Mouse (Mus musculus) layer of hippocampus, adult 2 months (tissue): ENCODE data around the gene Vmn1r36. TPM values are rescaled to one million over a fixed set of nuclear protein-coding genes. Genes with fewer than 3 reads are reported as not detected.
"Not testable (repeated sequence)": the region's sequence is repeated elsewhere in the genome, so short reads cannot be mapped to it uniquely, and the experiment has no call there.

Experiments
- DNase-seq, 2 experiments: peaks; one replicate each; pipeline ENCODE4 v3.0.0; 2022; ENCODE audit warnings: low spot score in 2 of 2
- H3K27ac ChIP-seq: fragments of 200-600 bp; 2 replicates; pipeline ENCODE4 v1.8.1; 2022
- H3K4me3 ChIP-seq: fragments of 200-600 bp; 2 replicates; pipeline ENCODE4 v1.8.1; 2022; ENCODE audit warnings: mild to moderate bottlenecking
- CTCF ChIP-seq: fragments of 200-600 bp; conservative IDR thresholded peaks from 2 replicates; pipeline ENCODE4 v1.8.1; 2022; ENCODE audit warnings: antibody characterized with exemption, mild to moderate bottlenecking, moderate library complexity
- long read RNA-seq, 2 experiments: library from polyadenylated mRNA; stranded (forward); transcript quantifications; one replicate each; pipeline ENCODE4 v2.0.0; 2021; ENCODE audit warnings: borderline mapping rate in 2 of 2
- total RNA-seq, 2 experiments: library from RNA; stranded (reverse); gene quantifications; 2 replicates each; pipeline ENCODE4 v1.2.3; 2021

Gene Vmn1r36
- not detected for total RNA-seq
- long read RNA-seq, experiment 1, result 0 reads
- long read RNA-seq, experiment 2, result 0 reads

DNA sequence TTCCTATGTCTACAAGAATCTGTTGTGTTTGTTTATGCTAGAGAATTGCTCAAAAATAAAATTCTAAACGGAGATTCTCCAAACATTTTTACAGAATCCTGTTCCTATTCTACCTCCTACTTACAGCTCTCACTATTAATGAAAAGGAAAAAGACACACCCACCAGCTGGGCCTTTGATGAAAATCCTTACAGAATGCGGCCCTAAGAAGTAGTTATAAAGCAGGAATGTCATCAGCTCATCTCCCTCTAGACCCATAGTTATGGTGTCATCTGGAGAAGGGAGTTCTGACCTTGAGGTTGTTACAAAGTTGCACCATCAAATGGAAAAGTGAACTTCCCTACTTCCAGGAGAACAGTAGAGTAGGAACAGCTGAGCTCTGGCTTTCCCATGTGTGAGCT lies at the start of gene Vmn1r36:
Vmn1r36 (minus strand) TSS at position 101 of the 400 bp plus-strand sequence.
- H3K4me3 ChIP-seq, DNase-seq, H3K27ac ChIP-seq: not testable (repeated sequence)

DNA sequence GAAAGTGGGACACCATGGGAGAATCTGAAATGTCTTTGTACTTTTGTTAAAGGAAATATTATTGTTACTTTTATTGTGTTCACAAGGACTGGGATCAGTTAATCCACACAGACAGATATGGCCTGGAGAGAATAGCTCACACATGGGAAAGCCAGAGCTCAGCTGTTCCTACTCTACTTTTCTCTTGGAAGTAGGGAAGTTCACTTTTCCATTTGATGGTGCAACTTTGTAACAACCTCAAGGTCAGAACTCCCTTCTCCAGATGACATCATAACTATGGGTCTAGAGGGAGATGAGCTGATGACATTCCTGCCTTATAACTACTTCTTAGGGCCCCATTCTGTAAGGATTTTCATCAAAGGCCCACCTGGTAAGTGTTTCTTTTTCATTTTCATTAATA lies 10.1 kb upstream of the Vmn1r36 start, which contains the start of gene Vmn1r37:
Vmn1r37 (plus strand) TSS at position 301 of the 400 bp plus-strand sequence.
- DNase-seq, H3K4me3 ChIP-seq, H3K27ac ChIP-seq: not testable (repeated sequence)

DNA sequence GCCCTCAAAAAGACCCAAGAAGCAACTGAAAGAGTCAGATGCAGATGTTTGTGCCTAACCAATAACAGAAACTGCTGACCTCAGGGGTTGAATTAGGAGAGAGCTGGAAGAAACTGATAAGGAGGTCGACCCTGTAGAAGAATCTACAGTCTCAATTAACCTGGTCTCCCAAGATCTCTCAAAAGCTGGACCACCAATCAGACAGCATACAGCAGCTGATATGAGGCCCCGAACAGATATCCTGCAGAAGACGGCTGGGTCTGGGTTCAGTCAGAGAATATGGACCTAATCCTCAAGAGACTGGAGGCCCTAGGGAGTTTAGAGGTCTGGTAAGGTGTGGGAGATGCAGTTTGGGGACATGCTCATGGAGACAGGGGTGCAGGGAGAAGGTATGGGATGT lies 5.1 kb downstream of the Vmn1r36 start:
- Histone ChIP-seq H3K27ac (no peak overlapping the region), H3K4me3 (no peak overlapping the region)
- no peak for DNase-seq
- TF ChIP-seq CTCF, result no peak

DNA sequence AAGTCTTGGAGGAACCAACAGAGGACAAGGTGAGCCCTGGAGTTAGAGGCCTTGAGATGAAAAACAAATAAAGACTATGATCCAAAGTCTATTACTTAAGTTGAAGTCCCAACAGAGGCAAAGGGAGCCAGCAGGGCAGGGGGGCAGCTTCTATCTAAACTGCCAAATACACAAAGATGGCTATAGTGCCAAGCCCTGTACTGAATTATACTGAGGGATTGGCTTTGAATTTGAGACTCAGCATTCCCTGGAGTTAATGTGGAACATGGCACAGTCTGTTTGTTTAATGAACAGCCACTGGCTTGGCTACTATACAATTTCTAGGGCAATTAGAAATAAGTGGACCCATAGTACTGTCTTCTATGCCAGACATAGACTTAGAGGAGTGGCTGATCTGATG lies 10.1 kb downstream of the Vmn1r36 start:
- no peak overlapping the region for H3K4me3 ChIP-seq
- no peak for TF ChIP-seq CTCF
- DNase-seq, result no peak

DNA sequence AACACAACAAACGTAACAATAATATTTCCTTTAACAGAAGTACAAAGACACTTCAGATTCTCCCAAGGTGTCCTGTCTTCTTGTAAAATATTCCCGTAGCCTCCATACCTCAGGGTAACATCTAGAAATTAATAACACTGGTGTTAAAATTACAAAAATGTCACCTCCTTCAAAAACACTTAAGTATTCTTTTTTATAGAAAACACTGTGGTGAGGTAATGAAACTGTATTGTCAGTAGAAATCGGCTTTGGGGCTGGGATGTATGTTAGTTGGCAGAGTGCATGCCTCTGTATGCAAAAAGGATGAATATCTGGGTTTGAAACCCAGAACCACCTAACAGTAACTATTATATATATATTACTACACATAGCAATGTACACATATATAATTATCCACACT lies 33.2 kb downstream of the Vmn1r36 start, which contains the start of gene Vmn1r35:
Vmn1r35 (minus strand) TSS at position 101 of the 400 bp plus-strand sequence.
- TF ChIP-seq CTCF, result no peak
- no peak within 1 kb of the TSS for H3K27ac ChIP-seq
- no peak for DNase-seq
- no peak within 1 kb of the TSS for H3K4me3 ChIP-seq

More for the DNA sequence above, 10.1 kb downstream of the Vmn1r36 start:
- no peak overlapping the region for H3K27ac ChIP-seq

Other genes starting within 250 kb of the Vmn1r36 start
- gene Mad2l1, start 183.8 kb downstream of the Vmn1r36 start, total RNA-seq, result 1 to 10 TPM; 6.0 to 6.1 TPM
- not detected for gene Vmn1r32, start 159.1 kb downstream of the Vmn1r36 start, total RNA-seq
- gene Vmn1r33, start 100.9 kb downstream of the Vmn1r36 start, total RNA-seq, result not detected
- not detected for gene Vmn1r34, start 75.3 kb downstream of the Vmn1r36 start, total RNA-seq
- gene Vmn1r35, start 33.3 kb downstream of the Vmn1r36 start, total RNA-seq, result not detected
- not detected for gene Vmn1r37, start 10.2 kb upstream of the Vmn1r36 start, total RNA-seq
- not detected for gene Vmn1r38, start 63.5 kb upstream of the Vmn1r36 start, total RNA-seq
- gene Vmn1r39, start 91.4 kb upstream of the Vmn1r36 start, total RNA-seq, result not detected
- gene Gng12, start 177.2 kb upstream of the Vmn1r36 start, total RNA-seq, result 10 to 100 TPM; 61.8 to 62.6 TPM